Mouse (Mus musculus): Measurements from ENCODE around the gene Hist2h4. TPM values are rescaled to one million over a fixed set of nuclear protein-coding genes. Genes with fewer than 3 reads are reported as not detected.
"Not testable (repeated sequence)": the region's sequence is repeated elsewhere in the genome, so short reads cannot be mapped to it uniquely, and the experiment has no call there.

Gene Hist2h4
- polyA plus RNA-seq, 1 experiment from 2014 or later: 0.30 TPM

DNA sequence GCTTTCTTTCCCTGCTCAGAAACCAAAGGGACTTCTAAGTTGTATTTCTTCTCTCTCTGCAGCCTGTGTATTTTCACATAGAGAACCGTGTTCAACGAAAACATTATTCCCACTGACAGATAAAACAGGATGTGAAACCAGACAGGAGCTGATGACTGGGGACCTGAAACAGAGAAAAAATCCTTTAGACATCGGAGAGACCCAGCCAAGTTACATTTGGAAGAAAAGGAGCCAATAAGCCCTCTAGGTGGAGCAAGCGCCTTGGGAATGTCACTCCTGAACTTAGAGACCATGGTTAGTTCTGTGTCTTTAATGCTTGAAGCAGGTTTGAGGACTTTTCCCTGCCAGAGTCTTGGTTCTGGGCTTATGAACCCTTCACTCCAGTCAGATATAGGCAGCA, 21.3 kb upstream of the Hist2h4 start:
- H3K4me3 ChIP-seq (ENCODE audit: inconsistent target): no peak overlapping the region
- H3K27ac ChIP-seq: no peak overlapping the region
- peaks cover 5% of the 10 kb centered on the region; the same call in 1 of the 2 replicates for H3K79me2 ChIP-seq (ENCODE audit: inconsistent target)
- H3K36me3 ChIP-seq (ENCODE audit: inconsistent target): peaks cover 62% of the 10 kb centered on the region
- 23% methylated on average over 4 of the region's 4 CpGs for WGBS (ENCODE audit: missing documents)

DNA sequence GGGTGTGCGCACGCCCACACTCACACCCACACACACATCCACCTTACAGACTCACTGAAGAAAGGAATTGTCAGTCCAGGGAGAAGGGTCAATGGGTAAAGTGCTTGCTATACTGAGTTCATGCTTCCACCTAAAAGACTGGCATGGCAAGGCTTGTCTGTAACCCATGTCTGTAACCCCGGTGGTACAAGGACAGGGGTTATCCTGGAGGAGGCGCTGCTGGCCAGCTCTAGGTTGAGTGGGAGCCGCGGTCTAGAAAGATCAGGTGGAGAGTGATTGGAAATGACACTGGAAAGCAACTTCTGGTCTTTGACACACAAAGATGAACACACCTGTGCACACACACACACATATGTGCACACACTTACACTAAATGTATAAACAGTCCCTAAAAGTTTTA, 17.5 kb upstream of the Hist2h4 start:
- peaks cover 27% of the 10 kb centered on the region for H3K36me3 ChIP-seq (ENCODE audit: inconsistent target)
- no peaks in the 10 kb centered on the region for H3K79me2 ChIP-seq (ENCODE audit: inconsistent target)
- H3K4me3 ChIP-seq (ENCODE audit: inconsistent target): no peak overlapping the region
- 98% methylated on average over 6 of the region's 6 CpGs for WGBS (ENCODE audit: missing documents)
- H3K27ac ChIP-seq: no peak overlapping the region

DNA sequence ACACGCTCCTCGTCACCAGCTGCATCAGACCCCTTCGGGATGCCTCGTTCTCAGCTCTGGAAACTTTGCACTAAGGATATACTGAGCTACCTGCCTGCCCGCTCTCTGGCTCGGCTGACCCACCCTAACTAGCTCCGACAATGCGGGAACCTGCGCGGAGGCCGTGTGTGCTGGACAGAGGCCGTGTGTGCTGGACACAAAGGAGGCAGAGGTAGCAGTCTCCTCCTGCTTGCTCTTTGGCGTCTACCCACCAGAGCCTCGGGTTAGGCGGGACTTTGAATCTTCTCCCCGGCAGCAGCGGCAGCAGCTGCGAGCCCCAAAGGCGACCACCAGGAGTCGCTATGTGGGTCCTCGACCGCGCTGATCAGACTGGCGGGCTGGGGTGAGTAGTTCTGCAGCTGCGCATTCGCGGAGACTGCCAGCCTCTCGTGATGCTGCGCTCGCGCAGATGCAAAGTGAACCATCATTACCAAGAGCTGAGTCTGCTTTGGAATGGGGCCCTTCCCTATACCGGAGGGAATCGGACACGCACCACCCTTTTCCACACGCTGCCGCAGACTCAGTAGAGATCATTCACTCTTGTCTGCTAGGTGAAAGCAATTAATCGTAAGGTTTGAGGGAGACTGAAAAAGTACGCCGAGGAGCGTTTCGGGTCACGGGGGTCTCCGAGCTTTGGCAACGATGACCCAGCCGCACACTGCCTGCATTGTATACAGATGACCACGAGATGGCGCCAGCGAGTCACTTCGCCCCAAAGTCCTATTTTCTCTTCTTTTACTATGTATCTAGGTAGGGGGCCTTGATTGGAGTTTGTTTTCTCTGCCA, 14.9 kb upstream of the Hist2h4 start:
- 2% methylated on average over 41 of the region's 49 CpGs for WGBS (ENCODE audit: missing documents)
- Histone ChIP-seq H3K79me2 (ENCODE audit: inconsistent target) (no peaks in the 10 kb centered on the region), H3K27ac (peak overlapping the region; percentile 35; the same call in 1 of the 2 replicates), H3K36me3 (ENCODE audit: inconsistent target) (peaks cover under 1% of the 10 kb centered on the region; the same call in 1 of the 2 replicates), H3K4me3 (ENCODE audit: inconsistent target) (peak overlapping the region; percentile 30)

DNA sequence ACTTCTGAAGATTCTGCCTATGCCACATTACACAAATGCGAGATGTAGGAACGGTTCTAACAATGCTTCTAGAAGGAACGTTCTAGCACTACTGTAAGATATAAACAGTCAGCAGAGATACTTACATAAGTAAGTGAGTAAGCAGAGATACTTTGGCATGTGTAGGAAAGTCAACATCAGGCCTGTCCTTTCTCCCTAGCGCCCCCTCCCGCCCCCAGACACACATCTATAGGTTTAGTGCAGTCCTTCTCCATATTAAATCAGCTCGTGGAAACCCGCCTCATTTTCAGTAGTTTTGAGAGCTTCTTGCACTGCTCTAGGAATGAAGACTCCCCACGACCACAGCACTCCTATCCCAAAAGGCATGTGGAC, 14.3 kb upstream of the Hist2h4 start:
- Histone ChIP-seq H3K79me2 (ENCODE audit: inconsistent target) (no peaks in the 10 kb centered on the region), H3K4me3 (ENCODE audit: inconsistent target) (no peak overlapping the region; the same call in 1 of the 2 replicates), H3K27ac (no peak overlapping the region), H3K36me3 (ENCODE audit: inconsistent target) (no peaks in the 10 kb centered on the region)
- 20% methylated on average over 7 of the region's 8 CpGs for WGBS (ENCODE audit: missing documents)

DNA sequence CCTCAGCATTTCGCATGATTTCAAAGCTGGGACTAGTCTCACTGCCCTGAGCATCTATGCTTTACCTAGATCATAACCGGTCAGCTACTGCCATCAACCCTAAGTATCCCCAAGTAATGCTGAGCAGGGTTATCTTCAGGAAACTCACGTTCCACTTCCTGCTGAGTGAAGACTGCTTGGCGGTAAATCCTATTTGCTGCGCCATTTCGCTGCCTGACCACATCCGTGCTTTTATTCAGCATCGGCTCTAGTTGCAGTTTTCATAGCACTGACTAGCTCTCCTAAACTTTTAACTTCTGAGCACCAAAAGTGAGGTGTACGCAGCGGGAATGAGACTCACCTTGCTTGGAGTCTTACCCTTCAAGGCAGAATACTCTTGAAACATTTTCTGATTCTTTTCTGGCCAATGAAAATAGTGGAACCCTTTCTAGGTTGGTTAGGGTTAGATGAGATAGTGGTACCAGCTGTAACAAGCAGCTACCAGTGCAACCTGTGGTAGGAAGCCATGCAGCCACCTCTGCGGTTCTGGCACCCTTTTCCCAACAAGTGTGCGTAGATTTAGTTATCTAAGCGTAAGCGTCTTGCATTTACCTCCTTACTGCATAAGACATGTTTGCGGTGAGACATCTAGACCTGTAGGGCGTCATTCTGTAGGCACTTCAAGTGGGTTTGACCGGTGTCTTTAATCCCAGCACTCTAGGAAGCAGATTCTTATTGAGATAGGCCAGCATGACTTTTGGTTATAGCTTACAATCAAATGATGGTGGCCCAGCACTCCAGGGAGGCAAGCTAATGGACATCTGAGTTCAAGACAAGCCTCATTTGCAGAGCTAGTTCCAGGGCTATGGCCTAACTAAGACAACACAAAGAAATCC, 10.7 kb upstream of the Hist2h4 start:
- Histone ChIP-seq H3K36me3 (ENCODE audit: inconsistent target) (no peaks in the 10 kb centered on the region), H3K79me2 (ENCODE audit: inconsistent target) (no peaks in the 10 kb centered on the region), H3K27ac (no peak overlapping the region), H3K4me3 (ENCODE audit: inconsistent target) (no peak overlapping the region)
- 45% methylated on average over 17 of the region's 17 CpGs for WGBS (ENCODE audit: missing documents)

DNA sequence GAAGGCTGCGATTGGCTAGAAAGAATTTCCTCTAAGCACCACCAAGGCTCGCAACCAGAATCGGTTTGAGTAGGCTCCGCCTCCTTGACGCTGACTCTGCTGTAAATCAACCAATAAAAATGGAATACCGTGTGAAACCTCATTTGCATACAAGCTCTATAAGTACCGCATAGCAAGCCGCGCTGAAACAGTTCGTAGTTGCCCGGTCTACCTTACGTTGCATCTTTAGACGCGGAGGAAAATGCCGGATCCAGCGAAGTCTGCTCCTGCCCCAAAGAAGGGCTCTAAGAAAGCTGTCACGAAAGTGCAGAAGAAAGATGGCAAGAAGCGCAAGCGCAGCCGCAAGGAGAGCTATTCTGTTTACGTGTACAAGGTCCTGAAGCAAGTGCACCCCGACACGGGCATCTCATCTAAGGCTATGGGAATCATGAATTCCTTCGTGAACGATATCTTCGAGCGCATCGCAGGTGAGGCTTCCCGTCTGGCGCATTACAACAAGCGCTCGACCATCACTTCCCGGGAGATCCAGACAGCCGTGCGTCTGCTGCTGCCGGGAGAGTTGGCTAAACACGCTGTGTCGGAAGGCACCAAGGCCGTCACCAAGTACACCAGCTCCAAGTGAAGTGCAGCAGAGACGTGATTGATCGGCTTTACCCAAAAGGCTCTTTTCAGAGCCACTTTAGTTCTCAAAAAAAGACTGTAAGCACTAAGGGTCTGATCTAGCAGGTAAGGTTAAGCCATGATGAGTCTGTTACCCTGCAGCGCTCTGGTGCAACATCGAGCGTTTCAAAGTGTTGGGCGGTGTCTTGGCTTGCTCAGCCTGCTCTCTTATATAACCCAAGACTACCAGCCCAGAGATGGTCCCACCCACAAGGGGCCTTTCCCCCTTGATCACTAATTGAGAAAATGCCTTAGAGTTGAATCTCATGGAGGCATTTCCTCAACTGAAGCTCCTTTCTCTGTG, 6.7 kb upstream of the Hist2h4 start, which contains the start of gene Hist2h2bb:
Gene Hist2h2bb (plus strand): TSS at position 242 of the 964 bp plus-strand sequence.
- Histone ChIP-seq H3K4me3 (ENCODE audit: inconsistent target) (peak within 1 kb of the TSS; percentile 44), H3K79me2 (ENCODE audit: inconsistent target) (no peaks in the 10 kb centered on the region; the same call in 1 of the 2 replicates), H3K36me3 (ENCODE audit: inconsistent target) (no peaks in the 10 kb centered on the region), H3K27ac (peak within 1 kb of the TSS; percentile 92)
- WGBS (ENCODE audit: missing documents): 2% methylated on average over 42 of the region's 45 CpGs

DNA sequence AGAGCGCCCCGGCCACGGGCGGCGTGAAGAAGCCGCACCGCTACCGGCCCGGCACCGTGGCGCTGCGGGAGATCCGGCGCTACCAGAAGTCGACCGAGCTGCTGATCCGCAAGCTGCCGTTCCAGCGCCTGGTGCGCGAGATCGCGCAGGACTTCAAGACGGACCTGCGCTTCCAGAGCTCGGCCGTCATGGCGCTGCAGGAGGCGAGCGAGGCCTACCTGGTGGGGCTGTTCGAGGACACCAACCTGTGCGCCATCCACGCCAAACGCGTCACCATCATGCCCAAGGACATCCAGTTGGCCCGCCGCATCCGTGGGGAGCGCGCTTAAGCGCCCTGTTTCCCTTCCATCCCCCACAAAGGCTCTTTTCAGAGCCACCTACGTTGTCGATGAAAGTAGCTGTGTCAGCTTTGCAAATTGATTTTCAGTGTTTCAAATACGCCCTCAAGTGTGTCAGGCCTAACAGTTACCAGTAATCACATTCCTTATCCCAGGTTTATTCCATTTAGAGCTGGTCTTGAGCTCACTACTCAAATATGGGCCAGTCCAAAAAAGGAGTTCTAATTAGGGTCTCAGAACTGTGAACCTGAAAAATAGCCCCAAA, 5.8 kb upstream of the Hist2h4 start:
- not testable (repeated sequence) for H3K36me3 ChIP-seq (ENCODE audit: inconsistent target); H3K79me2 ChIP-seq (ENCODE audit: inconsistent target)
- peak overlapping the region; percentile 44 for H3K4me3 ChIP-seq (ENCODE audit: inconsistent target)
- H3K27ac ChIP-seq: peak overlapping the region; percentile 92
- 0% methylated on average over 7 of the region's 44 CpGs for WGBS (ENCODE audit: missing documents)

DNA sequence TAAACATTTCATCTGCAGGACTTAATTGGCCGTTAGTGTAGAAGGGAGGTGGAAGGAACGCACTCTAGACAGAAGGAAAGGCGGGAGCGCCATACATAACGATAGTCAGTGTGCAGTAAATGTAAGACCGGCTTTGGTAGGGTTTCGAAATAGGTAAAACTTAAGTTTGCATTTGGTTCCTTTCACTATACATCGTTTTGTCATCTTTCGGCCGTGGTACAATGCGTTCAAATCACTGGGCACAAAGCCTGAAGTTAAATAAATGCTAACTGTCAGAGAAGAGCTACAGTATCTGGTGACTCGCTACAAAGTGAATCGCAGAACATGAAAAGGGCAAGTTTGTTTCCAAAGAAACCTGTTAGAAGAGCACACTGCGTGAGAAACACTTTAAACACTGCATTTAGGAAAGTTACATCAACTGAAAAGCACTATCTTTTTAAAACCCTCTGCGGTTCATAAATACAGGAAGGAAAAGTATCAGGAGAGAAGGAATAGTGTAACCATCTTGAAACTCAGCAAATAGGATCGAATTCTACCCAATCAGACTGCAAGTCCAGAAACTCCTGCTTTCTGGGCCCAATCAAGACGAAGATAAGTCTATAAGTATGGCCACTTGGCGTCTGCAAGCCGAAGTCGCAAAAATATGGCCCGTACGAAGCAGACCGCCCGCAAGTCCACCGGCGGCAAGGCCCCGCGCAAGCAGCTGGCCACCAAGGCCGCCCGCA, 5.1 kb upstream of the Hist2h4 start, which contains the start of gene Hist2h3b:
Gene Hist2h3b (plus strand): TSS at position 604 of the 725 bp plus-strand sequence.
- H3K36me3 ChIP-seq (ENCODE audit: inconsistent target): no peaks in the 10 kb centered on the region
- 23% methylated on average over 22 of the region's 30 CpGs for WGBS (ENCODE audit: missing documents)

DNA sequence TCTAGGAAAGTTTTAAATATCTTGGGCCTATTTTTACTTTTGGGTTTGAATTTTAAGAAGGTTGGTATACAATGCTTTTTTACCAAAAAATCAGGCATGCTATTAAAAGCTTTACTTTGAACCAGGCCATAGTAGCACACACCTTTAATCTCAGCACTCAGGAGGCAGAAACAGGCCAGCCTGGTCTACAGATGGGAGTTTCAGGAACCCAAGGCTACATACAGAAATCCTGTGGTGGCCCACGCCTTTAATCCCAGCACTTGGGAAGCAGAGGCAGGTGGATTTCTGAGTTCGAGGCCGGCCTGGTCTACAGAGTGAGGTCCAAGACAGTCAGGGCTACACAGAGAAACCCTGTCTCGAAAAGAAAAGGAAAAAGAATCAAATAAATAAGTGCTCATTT, 4.4 kb upstream of the Hist2h4 start:
- H3K27ac ChIP-seq: peak overlapping the region; percentile 88
- no peak overlapping the region for H3K4me3 ChIP-seq (ENCODE audit: inconsistent target)
- H3K36me3 ChIP-seq (ENCODE audit: inconsistent target): no peaks in the 10 kb centered on the region
- H3K79me2 ChIP-seq (ENCODE audit: inconsistent target): no peaks in the 10 kb centered on the region; the same call in 1 of the 2 replicates
- 72% methylated on average over 4 of the region's 4 CpGs for WGBS (ENCODE audit: missing documents)

More for the DNA sequence above, 5.1 kb upstream of the Hist2h4 start, which contains the start of gene Hist2h3b:
- peak within 1 kb of the TSS; percentile 92 for H3K27ac ChIP-seq
- H3K79me2 ChIP-seq (ENCODE audit: inconsistent target): no peaks in the 10 kb centered on the region; the same call in 1 of the 2 replicates
- peak within 1 kb of the TSS; percentile 44 for H3K4me3 ChIP-seq (ENCODE audit: inconsistent target)

DNA sequence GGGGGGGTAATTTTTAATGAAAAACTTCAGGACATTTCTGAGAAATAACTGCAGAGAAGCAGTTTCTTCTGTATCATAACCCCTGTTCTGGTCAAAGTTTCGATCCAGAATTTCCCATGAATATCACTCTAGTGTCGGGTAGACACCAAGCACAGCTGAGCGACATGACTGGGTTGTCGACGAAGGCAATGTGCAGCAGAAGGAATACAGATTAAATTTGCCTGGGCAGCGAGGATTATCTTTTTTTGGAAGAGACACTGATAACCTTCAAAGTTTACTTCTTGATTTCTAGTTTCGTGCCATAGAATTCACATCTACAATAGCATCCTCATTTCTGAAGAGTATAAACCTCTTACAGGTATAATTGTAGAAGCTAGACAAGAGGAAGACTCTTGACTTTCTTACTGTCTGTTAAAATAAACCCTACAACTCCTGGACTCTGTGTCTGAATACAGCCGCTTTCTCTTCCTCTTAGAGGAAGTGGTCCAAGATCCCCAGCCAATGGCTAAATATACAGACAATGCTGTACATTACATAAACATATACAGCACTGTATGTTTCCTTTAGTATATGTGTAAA, 3.1 kb upstream of the Hist2h4 start:
- Histone ChIP-seq H3K36me3 (ENCODE audit: inconsistent target) (no peaks in the 10 kb centered on the region), H3K4me3 (ENCODE audit: inconsistent target) (no peak overlapping the region), H3K27ac (no peak overlapping the region), H3K79me2 (ENCODE audit: inconsistent target) (no peaks in the 10 kb centered on the region; the same call in 1 of the 2 replicates)
- 77% methylated on average over 8 of the region's 8 CpGs for WGBS (ENCODE audit: missing documents)

DNA sequence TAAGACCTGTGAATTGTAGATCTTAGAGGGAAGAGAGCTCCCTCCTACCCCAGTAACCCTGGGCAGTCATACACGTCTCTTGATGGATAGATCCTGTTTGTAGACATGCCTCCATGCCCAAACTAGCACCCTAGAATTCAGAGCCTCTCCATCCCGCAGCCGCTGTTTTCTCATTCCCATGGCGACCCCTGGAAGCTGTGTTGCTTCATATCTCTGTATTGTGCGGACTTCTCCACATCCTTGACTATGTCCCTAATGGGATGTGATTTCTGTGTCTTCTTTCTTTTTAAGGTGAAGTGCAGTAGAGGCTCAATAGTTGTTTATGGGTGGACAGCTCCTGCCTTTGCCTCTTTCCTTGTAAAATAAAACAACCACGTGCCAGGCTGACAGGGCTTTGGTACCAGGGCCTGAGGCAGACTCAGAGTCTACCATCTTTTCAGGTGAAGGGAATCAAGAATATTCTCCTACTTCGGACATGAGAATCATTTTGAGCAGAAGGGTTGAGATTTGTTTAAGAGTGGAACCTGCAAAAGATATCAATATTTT, 1.4 kb upstream of the Hist2h4 start:
- H3K36me3 ChIP-seq (ENCODE audit: inconsistent target): no peaks in the 10 kb centered on the region
- no peaks in the 10 kb centered on the region; the same call in 1 of the 2 replicates for H3K79me2 ChIP-seq (ENCODE audit: inconsistent target)
- H3K4me3 ChIP-seq (ENCODE audit: inconsistent target): peak overlapping the region; percentile 51; the same call in 1 of the 2 replicates
- WGBS (ENCODE audit: missing documents): 71% methylated on average over 7 of the region's 7 CpGs
- H3K27ac ChIP-seq: peak overlapping the region; percentile 95

DNA sequence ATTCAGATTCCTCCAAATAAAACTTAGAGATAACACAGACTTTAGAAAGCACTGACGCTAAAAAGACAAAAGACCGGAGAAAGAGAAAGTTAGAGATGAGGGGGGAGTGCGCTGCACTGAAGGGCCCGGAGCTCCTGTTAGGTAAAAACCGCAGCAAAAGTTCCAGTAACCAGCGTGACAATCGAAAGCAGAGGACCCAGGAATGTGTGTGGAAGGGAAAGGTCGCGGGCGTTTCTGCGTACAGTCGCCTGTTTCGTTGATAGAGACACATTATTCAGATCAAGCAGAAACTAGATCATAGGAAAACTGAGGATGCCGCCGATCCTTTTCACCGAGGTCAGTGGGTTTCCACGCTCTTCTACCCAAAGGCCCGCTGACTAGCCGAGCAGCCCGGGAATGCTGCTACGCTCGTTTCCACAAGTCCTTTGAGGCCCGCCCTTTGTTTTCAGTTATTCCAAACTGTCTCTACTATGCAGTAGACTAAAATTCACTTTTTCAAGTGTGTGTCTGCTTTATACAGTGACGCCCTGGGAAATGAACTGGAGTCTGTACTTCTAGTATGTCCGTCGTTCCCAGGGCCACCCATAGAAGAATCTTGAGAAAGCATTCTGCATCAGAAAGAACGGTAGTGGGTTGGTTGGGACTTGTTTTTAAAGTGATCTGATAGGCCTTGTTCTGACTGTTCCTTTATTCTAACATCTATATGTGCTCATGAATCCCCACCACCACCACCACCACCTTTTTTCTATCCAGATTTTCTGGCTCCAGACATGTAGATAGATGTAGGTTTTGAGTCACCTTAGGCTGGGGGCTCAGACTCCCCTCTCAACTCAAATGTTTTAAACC, 670 bp upstream of the Hist2h4 start:
- H3K36me3 ChIP-seq (ENCODE audit: inconsistent target): no peaks in the 10 kb centered on the region
- WGBS (ENCODE audit: missing documents): 3% methylated on average over 25 of the region's 27 CpGs
- H3K79me2 ChIP-seq (ENCODE audit: inconsistent target): no peaks in the 10 kb centered on the region; the same call in 1 of the 2 replicates

More for the DNA sequence above, 670 bp upstream of the Hist2h4 start:
- H3K27ac ChIP-seq: peak overlapping the region; percentile 95
- peak overlapping the region; percentile 51 for H3K4me3 ChIP-seq (ENCODE audit: inconsistent target)

Data from macrophage (primary cell).